Mouse (Mus musculus) erythroblast, embryonic 14.5 days (primary cell): ENCODE measurements at regions not wholly inside any gene's neighbourhood (a gene's known extent, or its start where the extent isn't known, plus 50 kb on each side); places are given as distances from the start of the nearest gene placed in this dataset.

ENCODE experiments used
- H3K27me3 ChIP-seq: 2 replicates; pipeline ENCODE4 v1.6.1; 2012; ENCODE audit warnings: inconsistent platforms; ENCODE audit not compliant: control insufficient read depth
- H3K36me3 ChIP-seq: 2 replicates; pipeline ENCODE4 v1.6.1; 2012; ENCODE audit warnings: mild to moderate bottlenecking, inconsistent platforms; ENCODE audit not compliant: control insufficient read depth
- H3K4me1 ChIP-seq: 2 replicates; pipeline ENCODE4 v1.6.1; 2012; ENCODE audit warnings: inconsistent platforms; ENCODE audit not compliant: control insufficient read depth
- H3K4me3 ChIP-seq: replicated peaks from 2 replicates; pipeline ENCODE3; 2012; ENCODE audit warnings: moderate library complexity, mild to moderate bottlenecking, inconsistent platforms
- H3K9me3 ChIP-seq: 2 replicates; pipeline ENCODE4 v1.6.1; 2012; ENCODE audit warnings: low read length, inconsistent platforms, mixed read lengths; ENCODE audit not compliant: control insufficient read depth
- GATA1 ChIP-seq: IDR thresholded peaks from 2 replicates; pipeline ENCODE4 v1.6.1; 2012; ENCODE audit warnings: low read length, inconsistent platforms, mixed read lengths
- TAL1 ChIP-seq: IDR thresholded peaks from 3 replicates; pipeline ENCODE4 v1.6.1; 2012; ENCODE audit warnings: low read length, inconsistent platforms, mixed read lengths

- Histone ChIP-seq H3K4me3 (no peak overlapping the region), H3K9me3 (no peaks in the 10 kb centered on the region), H3K4me1 (no peaks in the 10 kb centered on the region), H3K27me3 (no peaks in the 10 kb centered on the region), H3K36me3 (no peaks in the 10 kb centered on the region)
- TF ChIP-seq GATA1 (no peak), TAL1 (no peak)
Observed at GRCm38 (mm10) chrX:13360436-13360835, 79.7 kb downstream of the Ddx3x start.

DNA sequence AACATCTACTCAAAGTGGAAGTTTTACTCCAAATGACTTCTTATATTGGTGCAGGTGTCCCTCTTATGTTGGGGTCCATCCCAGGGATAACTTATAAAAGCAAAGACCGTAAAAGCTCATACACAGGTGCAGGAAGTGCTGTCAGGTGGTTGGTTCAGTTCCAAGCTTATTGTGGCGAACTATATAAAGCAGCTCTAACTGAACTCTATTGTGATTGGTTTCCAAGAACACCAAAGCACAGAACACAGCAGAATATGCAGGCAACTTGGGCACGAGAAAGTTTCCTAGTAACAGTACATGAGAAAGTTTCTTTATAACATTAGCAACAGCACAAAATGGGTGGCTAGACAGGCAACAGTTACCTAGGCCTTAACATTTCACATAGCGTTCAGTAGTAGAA, 89.5 kb downstream of the Ddx3x start:
- Histone ChIP-seq H3K9me3 (no peaks in the 10 kb centered on the region), H3K4me3 (no peak overlapping the region), H3K4me1 (no peaks in the 10 kb centered on the region), H3K27me3 (no peaks in the 10 kb centered on the region), H3K36me3 (no peaks in the 10 kb centered on the region)
- TF ChIP-seq GATA1: no peak
- no peak for TF ChIP-seq TAL1

GRCm38 (mm10) chrX:13372752-13373151, 92.0 kb downstream of the Ddx3x start:
- no peaks in the 10 kb centered on the region for H3K27me3 ChIP-seq
- H3K36me3 ChIP-seq: no peaks in the 10 kb centered on the region
- no peaks in the 10 kb centered on the region for H3K9me3 ChIP-seq
- H3K4me1 ChIP-seq: no peaks in the 10 kb centered on the region
- H3K4me3 ChIP-seq: no peak overlapping the region
- no peak for TF ChIP-seq TAL1
- TF ChIP-seq GATA1: no peak

GRCm38 (mm10) chrX:13386354-13386753, 79.6 kb upstream of the Nyx start:
- TF ChIP-seq TAL1 (no peak), GATA1 (no peak)
- Histone ChIP-seq H3K27me3 (no peaks in the 10 kb centered on the region), H3K4me1 (no peaks in the 10 kb centered on the region), H3K9me3 (no peaks in the 10 kb centered on the region), H3K36me3 (no peaks in the 10 kb centered on the region), H3K4me3 (no peak overlapping the region)

DNA sequence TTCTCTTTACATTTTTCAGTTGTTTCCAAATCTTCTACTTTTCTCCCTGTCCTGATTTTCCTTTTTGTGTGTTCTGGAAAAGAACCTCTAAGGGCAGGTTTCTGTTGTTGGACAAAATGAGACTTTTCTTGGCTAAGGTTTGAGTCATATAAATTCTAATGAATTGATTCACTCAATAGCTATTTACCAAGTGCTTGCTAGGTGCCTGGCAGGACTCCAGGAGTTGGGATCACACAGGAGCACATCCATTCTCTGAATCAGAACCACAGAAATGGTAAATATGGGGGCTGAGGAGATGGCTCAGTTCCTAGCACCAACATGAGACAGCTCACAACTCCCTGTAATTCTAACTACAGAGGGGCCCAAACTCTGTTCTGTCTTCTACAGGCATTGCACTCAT, 67.4 kb upstream of the Nyx start:
- Histone ChIP-seq H3K27me3 (no peaks in the 10 kb centered on the region), H3K4me1 (no peaks in the 10 kb centered on the region), H3K9me3 (no peaks in the 10 kb centered on the region), H3K4me3 (no peak overlapping the region), H3K36me3 (no peaks in the 10 kb centered on the region)
- TF ChIP-seq GATA1: no peak
- no peak for TF ChIP-seq TAL1

GRCm38 (mm10) chrX:13412726-13413125, 53.2 kb upstream of the Nyx start:
- Histone ChIP-seq H3K27me3 (no peaks in the 10 kb centered on the region), H3K4me1 (no peaks in the 10 kb centered on the region), H3K36me3 (no peaks in the 10 kb centered on the region), H3K4me3 (no peak overlapping the region), H3K9me3 (no peaks in the 10 kb centered on the region)
- TF ChIP-seq TAL1 (no peak), GATA1 (no peak)

- TF ChIP-seq TAL1 (no peak), GATA1 (no peak)
- Histone ChIP-seq H3K4me3 (no peak overlapping the region), H3K9me3 (no peaks in the 10 kb centered on the region), H3K4me1 (no peaks in the 10 kb centered on the region), H3K27me3 (no peaks in the 10 kb centered on the region), H3K36me3 (no peaks in the 10 kb centered on the region)
Observed at GRCm38 (mm10) chrX:13413135-13413534, 52.8 kb upstream of the Nyx start.
